Mouse (Mus musculus): ENCODE data around the gene Fth1. TPM values are rescaled to one million over a fixed set of nuclear protein-coding genes. Genes with fewer than 3 reads are reported as not detected.
A peak's percentile ranks its signal among the peaks of the same experiment; 100 is the strongest.
"Not testable (repeated sequence)": the region's sequence is repeated elsewhere in the genome, so short reads cannot be mapped to it uniquely, and the experiment has no call there.

The Fth1 gene
- polyA plus RNA-seq, 1 experiment from 2014 or later, result 1,859 TPM

DNA sequence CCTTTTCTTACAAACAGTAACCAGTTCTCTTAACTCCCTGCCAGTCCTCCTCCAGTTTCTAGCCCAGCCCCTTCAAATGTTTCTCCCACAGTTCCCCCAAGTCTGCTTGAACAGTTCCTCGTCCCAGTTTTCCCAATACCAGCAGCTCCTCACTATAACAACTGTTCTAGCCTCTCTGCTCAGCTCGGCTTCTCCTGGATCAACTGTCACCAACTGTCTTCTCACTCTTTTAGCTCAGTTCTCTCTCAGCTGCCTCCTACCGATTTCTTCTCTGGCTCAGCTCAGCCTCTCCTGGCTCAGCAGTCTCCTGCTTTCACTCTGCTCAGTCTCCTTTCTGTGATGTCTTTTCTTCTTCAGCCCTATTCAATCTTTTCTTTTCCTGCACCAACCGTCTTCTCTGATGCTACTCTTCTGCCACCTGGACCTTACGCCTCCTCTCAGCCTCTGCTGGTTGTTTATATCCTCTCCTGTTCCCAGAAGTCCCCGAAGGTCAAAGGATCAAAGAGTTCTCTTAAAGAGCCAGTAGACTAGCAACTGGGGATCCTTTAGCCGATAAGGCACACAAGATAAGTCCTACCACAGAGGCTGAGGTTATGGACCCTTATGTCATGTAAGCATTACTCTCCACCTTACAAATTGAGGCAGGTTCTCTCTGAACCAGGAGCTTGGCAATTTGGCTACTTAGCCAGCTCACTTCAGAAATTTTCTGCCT is 16.0 kb upstream of the Fth1 start:
- Histone ChIP-seq H3K4me1 (ENCODE audit: control insufficient read depth in 2 of 2, insufficient read depth in 2 of 2, low read length in 2 of 2) (peaks cover 2 to 9% of the 10 kb centered on the region in 2 experiments; a peak in 3 of 4 replicates), H3K27ac (replicated peaks in 1 of 2; ENCODE audit: control insufficient read depth in 1 of 2, insufficient read depth in 1 of 2, low read depth in 2 of 2, low read length in 2 of 2) (0 out of 4 replicates have a peak overlapping the region, but pooled peaks of 1 of the 2 experiments have one; percentile 37), H3K9me3 (ENCODE audit: control insufficient read depth, low read length) (no peaks in the 10 kb centered on the region), H3K27me3 (ENCODE audit: control insufficient read depth, insufficient read depth, low read length) (no peaks in the 10 kb centered on the region), H3K4me2 (ENCODE audit: low read length) (peak overlapping the region; percentile 36; the same call in 1 of the 2 replicates), H3K4me3 (ENCODE audit: control insufficient read depth in 1 of 2, insufficient read depth in 1 of 2, low read depth in 1 of 2, low read length in 2 of 2) (no peak overlapping the region), H3K36me3 (ENCODE audit: control insufficient read depth, insufficient read depth, low read length) (no peaks in the 10 kb centered on the region), H3K9ac (ENCODE audit: low read length) (0 out of 2 replicates have a peak overlapping the region, but pooled peaks have one; percentile 27)
- no peak for ATAC-seq (ENCODE audit: insufficient number of reproducible peaks, insufficient read depth, low FRiP score, low read depth)
- WGBS, result 18% methylated on average over 7 of the region's 7 CpGs

DNA sequence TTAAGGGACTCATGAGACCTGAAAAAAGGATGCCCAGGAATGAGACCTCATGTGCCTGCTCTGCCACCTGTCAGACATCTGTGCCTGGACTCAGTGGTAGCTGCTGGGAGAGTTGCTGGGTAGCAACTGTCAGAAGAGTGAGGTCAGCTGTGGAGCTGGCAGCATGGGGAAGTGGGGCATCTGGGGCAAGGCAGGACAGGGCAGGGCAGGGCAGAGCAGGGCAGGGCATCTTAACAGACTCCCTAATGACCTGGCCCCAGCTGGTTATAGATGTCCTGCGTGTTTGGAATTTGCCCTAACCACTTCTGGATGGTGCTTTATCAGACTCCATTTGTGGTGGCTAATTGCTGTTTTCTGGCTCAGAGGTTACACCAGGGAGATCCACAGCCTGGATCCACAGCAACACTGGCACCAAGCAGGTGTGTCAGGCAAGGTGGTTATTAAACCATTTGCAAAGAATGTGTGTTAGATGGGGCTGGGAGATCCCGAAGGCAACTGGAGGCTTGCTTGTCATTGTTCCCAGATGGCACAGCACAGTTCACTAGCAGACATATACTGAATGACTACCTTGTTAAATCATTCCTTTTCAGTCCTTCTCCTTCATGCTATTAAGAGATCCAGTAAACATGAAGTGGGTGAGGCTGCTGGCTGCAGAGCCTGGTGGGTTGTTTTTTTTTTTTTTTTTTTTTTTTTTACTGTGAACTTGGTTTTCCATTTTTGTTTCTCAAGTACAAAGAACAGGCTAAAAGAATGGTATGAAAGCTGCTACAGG is 14.1 kb upstream of the Fth1 start:
- Histone ChIP-seq H3K9me3 (ENCODE audit: control insufficient read depth, low read length) (no peaks in the 10 kb centered on the region), H3K27me3 (ENCODE audit: control insufficient read depth, insufficient read depth, low read length) (no peaks in the 10 kb centered on the region), H3K4me2 (ENCODE audit: low read length) (no peak overlapping the region), H3K36me3 (ENCODE audit: control insufficient read depth, insufficient read depth, low read length) (no peaks in the 10 kb centered on the region), H3K9ac (ENCODE audit: low read length) (no peak overlapping the region), H3K4me1 (ENCODE audit: control insufficient read depth in 2 of 2, insufficient read depth in 2 of 2, low read length in 2 of 2) (peaks cover 2 to 9% of the 10 kb centered on the region in 2 experiments; a peak in 3 of 4 replicates), H3K4me3 (ENCODE audit: control insufficient read depth in 1 of 2, insufficient read depth in 1 of 2, low read depth in 1 of 2, low read length in 2 of 2) (no peak overlapping the region), H3K27ac (replicated peaks in 1 of 2; ENCODE audit: control insufficient read depth in 1 of 2, insufficient read depth in 1 of 2, low read depth in 2 of 2, low read length in 2 of 2) (no peak overlapping the region)
- ATAC-seq (ENCODE audit: insufficient number of reproducible peaks, insufficient read depth, low FRiP score, low read depth), result no peak
- WGBS, result 43% methylated on average over 2 of the region's 2 CpGs

- no peak overlapping the region for H3K4me2 ChIP-seq (ENCODE audit: low read length)
- no peak overlapping the region for H3K4me3 ChIP-seq (ENCODE audit: control insufficient read depth in 1 of 2, insufficient read depth in 1 of 2, low read depth in 1 of 2, low read length in 2 of 2)
- peaks cover 2 to 9% of the 10 kb centered on the region in 2 experiments; a peak in 3 of 4 replicates for H3K4me1 ChIP-seq (ENCODE audit: control insufficient read depth in 2 of 2, insufficient read depth in 2 of 2, low read length in 2 of 2)
- no peak overlapping the region for H3K27ac ChIP-seq (replicated peaks in 1 of 2; ENCODE audit: control insufficient read depth in 1 of 2, insufficient read depth in 1 of 2, low read depth in 2 of 2, low read length in 2 of 2)
- H3K27me3 ChIP-seq (ENCODE audit: control insufficient read depth, insufficient read depth, low read length), result no peaks in the 10 kb centered on the region
- H3K9me3 ChIP-seq (ENCODE audit: control insufficient read depth, low read length), result no peaks in the 10 kb centered on the region
- 79% methylated on average over 8 of the region's 10 CpGs for WGBS
- no peak overlapping the region for H3K9ac ChIP-seq (ENCODE audit: low read length)
- no peaks in the 10 kb centered on the region for H3K36me3 ChIP-seq (ENCODE audit: control insufficient read depth, insufficient read depth, low read length)
- no peak for ATAC-seq (ENCODE audit: insufficient number of reproducible peaks, insufficient read depth, low FRiP score, low read depth)
Measured at GRCm38 (mm10) chr19:9968081-9968787, 12.2 kb upstream of the Fth1 start.

GRCm38 (mm10) chr19:9974853-9975252 is 5.5 kb upstream of the Fth1 start:
- not testable (repeated sequence) for H3K9me3 ChIP-seq (ENCODE audit: control insufficient read depth, low read length); H3K4me2 ChIP-seq (ENCODE audit: low read length); H3K27me3 ChIP-seq (ENCODE audit: control insufficient read depth, insufficient read depth, low read length); H3K4me3 ChIP-seq (ENCODE audit: control insufficient read depth in 1 of 2, insufficient read depth in 1 of 2, low read depth in 1 of 2, low read length in 2 of 2); H3K36me3 ChIP-seq (ENCODE audit: control insufficient read depth, insufficient read depth, low read length); H3K9ac ChIP-seq (ENCODE audit: low read length)
- ATAC-seq (ENCODE audit: insufficient number of reproducible peaks, insufficient read depth, low FRiP score, low read depth), result peak; percentile 48
- 26% methylated on average over 2 of the region's 2 CpGs for WGBS
- H3K4me1 ChIP-seq (ENCODE audit: control insufficient read depth in 2 of 2, insufficient read depth in 2 of 2, low read length in 2 of 2), result peaks cover 17 to 18% of the 10 kb centered on the region in 2 experiments
- H3K27ac ChIP-seq (replicated peaks in 1 of 2; ENCODE audit: control insufficient read depth in 1 of 2, insufficient read depth in 1 of 2, low read depth in 2 of 2, low read length in 2 of 2), result peak overlapping the region; percentile 4 to 61; a peak in 3 of 4 replicates

GRCm38 (mm10) chr19:9977085-9977484 is 3.3 kb upstream of the Fth1 start:
- ATAC-seq (ENCODE audit: insufficient number of reproducible peaks, insufficient read depth, low FRiP score, low read depth), result no peak
- 74% methylated on average over 10 of the region's 10 CpGs for WGBS

DNA sequence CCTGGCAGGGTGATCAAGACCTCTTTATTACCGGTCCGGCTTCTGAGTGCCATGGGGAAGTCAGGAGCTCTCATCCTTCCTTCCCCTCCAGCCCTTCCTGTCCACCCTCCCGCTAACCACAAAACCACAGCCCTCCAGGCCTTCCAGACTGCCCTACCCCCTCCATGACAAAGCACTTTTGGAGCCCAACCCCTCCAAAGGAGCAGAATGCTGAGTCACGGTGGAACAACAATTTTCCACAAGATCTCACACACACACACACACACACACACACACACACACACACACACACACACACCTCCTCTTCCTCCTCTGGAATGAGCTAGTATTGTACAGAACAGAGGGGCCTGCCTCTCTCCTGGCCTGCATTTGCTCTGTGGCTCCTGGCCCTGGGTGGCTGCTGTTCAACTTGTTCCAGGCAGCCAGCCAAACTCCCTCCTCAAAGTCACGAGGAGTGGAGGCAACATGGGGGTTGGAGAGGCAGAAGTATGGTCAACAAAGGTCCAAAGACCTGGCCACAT is 1.9 kb upstream of the Fth1 start:
- no peak overlapping the region for H3K4me3 ChIP-seq (ENCODE audit: control insufficient read depth in 1 of 2, insufficient read depth in 1 of 2, low read depth in 1 of 2, low read length in 2 of 2)
- H3K9me3 ChIP-seq (ENCODE audit: control insufficient read depth, low read length), result no peaks in the 10 kb centered on the region
- no peak overlapping the region for H3K4me2 ChIP-seq (ENCODE audit: low read length)
- no peak overlapping the region for H3K9ac ChIP-seq (ENCODE audit: low read length)
- H3K36me3 ChIP-seq (ENCODE audit: control insufficient read depth, insufficient read depth, low read length), result no peaks in the 10 kb centered on the region
- peaks cover 25% of the 10 kb centered on the region in 2 experiments for H3K4me1 ChIP-seq (ENCODE audit: control insufficient read depth in 2 of 2, insufficient read depth in 2 of 2, low read length in 2 of 2)
- ATAC-seq (ENCODE audit: insufficient number of reproducible peaks, insufficient read depth, low FRiP score, low read depth), result peak; percentile 32; the same call in 1 of the 2 replicates
- 43% methylated on average over 5 of the region's 5 CpGs for WGBS
- peak overlapping the region; percentile 70 to 77 for H3K27ac ChIP-seq (replicated peaks in 1 of 2; ENCODE audit: control insufficient read depth in 1 of 2, insufficient read depth in 1 of 2, low read depth in 2 of 2, low read length in 2 of 2)
- H3K27me3 ChIP-seq (ENCODE audit: control insufficient read depth, insufficient read depth, low read length), result no peaks in the 10 kb centered on the region

More at GRCm38 (mm10) chr19:9977085-9977484, 3.3 kb upstream of the Fth1 start:
- Histone ChIP-seq H3K9me3 (ENCODE audit: control insufficient read depth, low read length) (no peaks in the 10 kb centered on the region), H3K4me1 (ENCODE audit: control insufficient read depth in 2 of 2, insufficient read depth in 2 of 2, low read length in 2 of 2) (peaks cover 24 to 25% of the 10 kb centered on the region in 2 experiments), H3K4me3 (ENCODE audit: control insufficient read depth in 1 of 2, insufficient read depth in 1 of 2, low read depth in 1 of 2, low read length in 2 of 2) (no peak overlapping the region), H3K36me3 (ENCODE audit: control insufficient read depth, insufficient read depth, low read length) (no peaks in the 10 kb centered on the region), H3K9ac (ENCODE audit: low read length) (no peak overlapping the region), H3K27me3 (ENCODE audit: control insufficient read depth, insufficient read depth, low read length) (no peaks in the 10 kb centered on the region), H3K4me2 (ENCODE audit: low read length) (no peak overlapping the region), H3K27ac (replicated peaks in 1 of 2; ENCODE audit: control insufficient read depth in 1 of 2, insufficient read depth in 1 of 2, low read depth in 2 of 2, low read length in 2 of 2) (no peak overlapping the region)

DNA sequence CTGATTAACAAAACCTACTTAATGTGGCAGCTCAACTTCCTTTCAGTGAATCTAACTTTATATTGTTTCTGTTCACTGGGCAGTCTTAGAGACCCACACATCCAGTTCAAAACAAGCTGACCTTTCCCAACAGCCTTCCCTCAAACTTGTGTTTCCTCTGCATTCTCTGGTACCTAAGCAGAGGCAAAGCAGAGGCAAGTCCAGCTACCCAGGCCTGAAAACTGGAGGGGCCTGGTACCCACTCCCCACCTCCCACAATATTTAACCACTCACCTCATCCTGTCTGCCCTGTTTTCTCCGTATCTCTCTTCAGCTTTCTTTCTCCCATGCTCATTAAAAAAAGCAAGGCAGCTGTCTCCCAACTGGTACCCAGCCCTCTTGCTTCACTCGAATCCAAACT is 1.2 kb upstream of the Fth1 start:
- H3K27ac ChIP-seq (replicated peaks in 1 of 2; ENCODE audit: control insufficient read depth in 1 of 2, insufficient read depth in 1 of 2, low read depth in 2 of 2, low read length in 2 of 2), result peak overlapping the region in 1 of 2 experiments; percentile 77; a peak in 2 of 4 replicates
- no peaks in the 10 kb centered on the region for H3K9me3 ChIP-seq (ENCODE audit: control insufficient read depth, low read length)
- H3K4me2 ChIP-seq (ENCODE audit: low read length), result no peak overlapping the region
- no peak for ATAC-seq (ENCODE audit: insufficient number of reproducible peaks, insufficient read depth, low FRiP score, low read depth)
- no peaks in the 10 kb centered on the region for H3K27me3 ChIP-seq (ENCODE audit: control insufficient read depth, insufficient read depth, low read length)
- H3K4me3 ChIP-seq (ENCODE audit: control insufficient read depth in 1 of 2, insufficient read depth in 1 of 2, low read depth in 1 of 2, low read length in 2 of 2), result no peak overlapping the region
- peaks cover 6% of the 10 kb centered on the region for H3K36me3 ChIP-seq (ENCODE audit: control insufficient read depth, insufficient read depth, low read length)
- H3K9ac ChIP-seq (ENCODE audit: low read length), result no peak overlapping the region
- WGBS, result 85% methylated on average over 2 of the region's 2 CpGs
- peaks cover 26 to 32% of the 10 kb centered on the region in 2 experiments for H3K4me1 ChIP-seq (ENCODE audit: control insufficient read depth in 2 of 2, insufficient read depth in 2 of 2, low read length in 2 of 2)

All from heart, embryonic 14.5 days (tissue).